Mouse (Mus musculus) liver, embryonic 13.5 days (tissue): ENCODE measurements around the gene Cdh23. TPM values are rescaled to one million over a fixed set of nuclear protein-coding genes. Genes with fewer than 3 reads are reported as not detected.

ENCODE experiments used
- ATAC-seq: fragments of 200-750 bp; cut with Nextera tagmentation; 2 replicates; pipeline ENCODE4 v1.8.0; 2017; ENCODE audit warnings: low read depth, mild to moderate bottlenecking, moderate number of reproducible peaks, moderate library complexity
- DNase-seq: peaks from one replicate; pipeline ENCODE4 v3.0.0; 2022
- H3K27ac ChIP-seq: fragments of 300-500 bp; sonication (generic); 2 replicates; pipeline ENCODE4 v1.5.1; 2015; ENCODE audit warnings: moderate library complexity, mild to moderate bottlenecking, inconsistent platforms
- H3K27me3 ChIP-seq: fragments of 300-500 bp; sonication (generic); 2 replicates; pipeline ENCODE4 v1.6.1; 2015; ENCODE audit warnings: mild to moderate bottlenecking, inconsistent platforms
- H3K36me3 ChIP-seq: fragments of 300-500 bp; sonication (generic); 2 replicates; pipeline ENCODE4 v1.6.1; 2015; ENCODE audit warnings: mild to moderate bottlenecking, inconsistent platforms
- H3K4me1 ChIP-seq: fragments of 300-500 bp; sonication (generic); replicated peaks from 2 replicates; pipeline ENCODE4 v1.6.1; 2015; ENCODE audit warnings: inconsistent platforms
- H3K4me2 ChIP-seq: fragments of 300-500 bp; sonication (generic); 2 replicates; pipeline ENCODE4 v1.6.1; 2015; ENCODE audit warnings: inconsistent platforms, mild to moderate bottlenecking, moderate library complexity
- H3K4me3 ChIP-seq: fragments of 300-500 bp; sonication (generic); replicated peaks from 2 replicates; pipeline ENCODE4 v1.5.1; 2015; ENCODE audit warnings: mild to moderate bottlenecking, inconsistent platforms
- H3K9ac ChIP-seq: fragments of 300-500 bp; sonication (generic); 2 replicates; pipeline ENCODE4 v1.6.1; 2015; ENCODE audit warnings: mild to moderate bottlenecking, inconsistent platforms
- H3K9me3 ChIP-seq: fragments of 300-500 bp; sonication (generic); replicated peaks from 2 replicates; pipeline ENCODE4 v1.6.1; 2016; ENCODE audit warnings: inconsistent platforms
- WGBS: fragments of 180-500 bp; shearing (Covaris S2); methylation state at CpG from one replicate; pipeline ENCODE4 v1.1.7; 2015; ENCODE audit not compliant: insufficient replicate concordance; 5-methylcytosine and 5-hydroxymethylcytosine counted together
- polyA plus RNA-seq: library from polyadenylated mRNA; unstranded; fragments of >200 nt; fragmentation: Nextera tagmentation; extraction: Ambion mirVana; gene quantifications from 2 replicates; pipeline ENCODE4 v1.2.1, GENCODE M21; 2015

Cdh23 gene
- polyA plus RNA-seq, 1 experiment from 2014 or later = 0.16 TPM

DNA sequence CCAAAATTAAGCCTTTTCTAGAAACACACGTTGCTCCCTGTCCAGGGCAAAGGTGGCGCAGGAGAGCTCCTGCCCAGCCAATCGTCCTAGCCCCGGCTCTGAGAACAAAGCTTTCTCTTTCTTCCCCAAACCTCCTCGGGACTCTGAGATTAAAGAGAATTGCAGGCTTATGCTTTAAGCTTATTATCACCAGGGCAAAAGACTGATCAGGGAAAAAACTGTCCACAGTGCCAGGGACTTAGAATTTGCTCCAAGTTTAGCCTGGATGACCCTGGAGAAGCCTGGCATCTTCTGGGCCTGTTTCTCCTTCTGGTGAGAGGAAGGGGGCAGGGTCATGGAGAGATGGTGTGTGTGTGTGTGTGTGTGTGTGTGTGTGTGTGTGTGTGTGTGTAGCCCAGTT, 434.8 kb downstream of the Cdh23 start:
- no peak overlapping the region for H3K9ac ChIP-seq
- no peak overlapping the region for H3K4me2 ChIP-seq
- no peak overlapping the region for H3K27ac ChIP-seq
- no peaks in the 10 kb centered on the region for H3K36me3 ChIP-seq
- 39% methylated on average over 5 of the region's 5 CpGs for WGBS
- H3K9me3 ChIP-seq = no peaks in the 10 kb centered on the region
- no peak for ATAC-seq
- H3K27me3 ChIP-seq = no peaks in the 10 kb centered on the region
- no peak for DNase-seq
- H3K4me1 ChIP-seq = peaks cover 11% of the 10 kb centered on the region
- no peak overlapping the region for H3K4me3 ChIP-seq

DNA sequence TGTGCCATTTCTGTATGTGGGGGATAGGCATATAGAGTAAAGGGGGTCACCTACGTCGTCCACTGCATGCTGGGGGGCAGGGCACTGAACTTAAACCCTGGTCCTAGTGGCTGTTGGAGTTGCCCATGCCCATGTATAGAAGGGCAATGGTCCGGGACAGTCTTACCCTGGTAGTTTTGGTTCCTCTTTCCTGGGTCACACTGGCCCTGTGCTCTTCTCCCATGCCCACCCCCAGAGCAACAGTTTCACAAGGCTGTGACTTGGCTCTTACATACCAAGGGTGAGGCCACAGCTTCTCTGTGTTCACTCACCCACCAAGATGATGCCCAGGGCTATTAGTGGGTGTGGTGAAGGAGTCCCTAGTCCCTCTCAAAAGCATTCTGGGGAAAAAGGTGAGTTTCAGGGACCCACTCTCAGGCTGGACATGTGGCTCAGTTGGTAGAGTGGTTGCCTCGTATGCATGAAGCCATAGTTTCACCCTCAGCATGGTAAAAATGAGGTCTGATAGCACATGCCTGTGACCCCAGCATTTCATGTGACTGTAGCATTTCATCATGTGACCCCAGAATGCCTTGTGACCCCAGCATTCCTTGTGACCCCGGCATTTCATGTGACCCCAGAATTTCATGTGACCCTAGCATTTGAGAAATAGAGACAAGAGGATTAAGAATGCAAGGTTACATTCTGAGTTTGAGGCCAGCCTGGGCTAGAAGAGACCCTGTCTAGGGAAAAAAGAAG, 435.6 kb downstream of the Cdh23 start:
- DNase-seq (no peak), ATAC-seq (no peak)
- Histone ChIP-seq H3K27me3 (no peaks in the 10 kb centered on the region), H3K4me1 (peaks cover 19% of the 10 kb centered on the region), H3K9ac (no peak overlapping the region), H3K27ac (no peak overlapping the region), H3K36me3 (no peaks in the 10 kb centered on the region), H3K4me3 (no peak overlapping the region), H3K9me3 (no peaks in the 10 kb centered on the region), H3K4me2 (no peak overlapping the region)
- 57% methylated on average over 5 of the region's 5 CpGs for WGBS

DNA sequence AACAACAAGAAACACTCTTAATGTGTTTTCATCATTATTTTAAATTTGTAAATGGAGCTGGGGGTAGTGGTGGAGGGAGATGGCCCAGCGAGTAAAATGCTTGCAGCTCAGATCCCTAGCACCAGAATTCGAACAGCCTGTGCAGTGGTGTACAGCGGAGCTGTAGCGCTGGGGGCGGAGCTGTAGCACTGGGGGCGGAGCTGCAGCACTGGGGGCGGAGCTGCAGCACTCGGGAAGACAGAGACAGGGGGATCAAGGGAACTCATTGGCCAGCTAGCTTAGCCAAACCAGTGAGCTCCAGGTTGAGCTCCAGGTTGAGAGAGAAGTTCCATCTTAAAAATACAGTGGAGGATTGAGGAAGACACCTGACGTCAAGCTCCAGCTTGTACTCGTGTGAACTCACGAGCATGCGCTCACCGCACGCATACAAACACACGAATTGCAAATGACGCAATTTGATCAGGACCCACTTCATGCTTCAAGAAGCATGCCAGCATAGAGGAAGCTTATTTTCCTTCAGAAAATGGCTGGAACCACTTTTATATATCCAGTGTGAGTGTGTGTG, 438.9 kb downstream of the Cdh23 start:
- DNase-seq (peak; percentile 53), ATAC-seq (peak; percentile 51; the same call in 1 of the 2 replicates)
- H3K4me1 ChIP-seq = peaks cover 24% of the 10 kb centered on the region
- no peaks in the 10 kb centered on the region for H3K36me3 ChIP-seq
- H3K27ac ChIP-seq = no peak overlapping the region
- no peaks in the 10 kb centered on the region for H3K9me3 ChIP-seq
- WGBS = 52% methylated on average over 16 of the region's 16 CpGs
- no peak overlapping the region for H3K9ac ChIP-seq
- H3K27me3 ChIP-seq = no peaks in the 10 kb centered on the region
- no peak overlapping the region for H3K4me3 ChIP-seq
- no peak overlapping the region for H3K4me2 ChIP-seq

DNA sequence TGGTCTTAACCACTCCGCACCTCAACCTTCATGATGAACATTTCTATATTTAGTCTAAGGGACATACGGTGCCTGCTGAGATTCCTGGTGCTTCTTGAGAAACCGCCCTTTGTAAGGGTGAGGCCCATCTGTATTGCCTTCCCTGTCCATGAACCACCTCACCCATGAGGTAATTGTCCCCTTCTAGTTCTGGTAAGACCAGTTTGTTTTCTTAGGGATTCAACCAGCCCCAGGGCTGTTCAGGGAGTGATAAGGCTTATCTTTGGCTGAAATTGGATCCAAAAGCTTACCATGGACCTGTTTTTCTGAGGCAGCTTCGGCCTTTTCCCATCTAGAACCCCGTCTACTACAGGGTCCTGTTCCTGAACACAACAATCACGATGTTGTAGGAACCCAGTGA, 440.2 kb downstream of the Cdh23 start:
- no peak overlapping the region for H3K27ac ChIP-seq
- no peaks in the 10 kb centered on the region for H3K9me3 ChIP-seq
- no peaks in the 10 kb centered on the region for H3K36me3 ChIP-seq
- no peaks in the 10 kb centered on the region for H3K27me3 ChIP-seq
- peaks cover 24% of the 10 kb centered on the region for H3K4me1 ChIP-seq
- no peak overlapping the region for H3K4me2 ChIP-seq
- H3K4me3 ChIP-seq = no peak overlapping the region
- WGBS = 44% methylated on average over 6 of the region's 6 CpGs
- H3K9ac ChIP-seq = no peak overlapping the region
- DNase-seq = no peak
- peak; percentile 61 for ATAC-seq

Other genes starting within 250 kb of the Cdh23 start
- gene Slc29a3, start 56.3 kb upstream of the Cdh23 start, polyA plus RNA-seq = 3.3 and 4.3 TPM in 2 replicates
- gene Unc5b, start 135.1 kb upstream of the Cdh23 start, polyA plus RNA-seq = 0.45 and 0.52 TPM in 2 replicates